Mouse (Mus musculus) heart, embryonic 15.5 days (tissue): ENCODE measurements around the gene Arhgef15. TPM values are rescaled to one million over a fixed set of nuclear protein-coding genes. Genes with fewer than 3 reads are reported as not detected.
"Not testable (repeated sequence)": the region's sequence is repeated elsewhere in the genome, so short reads cannot be mapped to it uniquely, and the experiment has no call there.

Source experiments
- ATAC-seq: fragments of 200-750 bp; cut with Nextera tagmentation; replicated peaks from 2 replicates; pipeline ENCODE4 v1.8.0; 2017; ENCODE audit warnings: low read depth, moderate TSS enrichment; ENCODE audit not compliant: insufficient number of reproducible peaks, insufficient read depth, low FRiP score
- H3K27ac ChIP-seq: fragments of 300-500 bp; sonication (generic); 2 replicates; pipeline ENCODE4 v1.5.1; 2015; ENCODE audit warnings: mild to moderate bottlenecking, inconsistent platforms
- H3K27me3 ChIP-seq: fragments of 300-500 bp; sonication (generic); 2 replicates; pipeline ENCODE4 v1.6.1; 2015; ENCODE audit warnings: inconsistent platforms
- H3K36me3 ChIP-seq: fragments of 300-500 bp; sonication (generic); 2 replicates; pipeline ENCODE4 v1.6.1; 2015; ENCODE audit warnings: mild to moderate bottlenecking, inconsistent platforms
- H3K4me1 ChIP-seq: fragments of 300-500 bp; sonication (generic); replicated peaks from 2 replicates; pipeline ENCODE4 v1.6.1; 2015; ENCODE audit warnings: inconsistent platforms
- H3K4me2 ChIP-seq: fragments of 300-500 bp; sonication (generic); 2 replicates; pipeline ENCODE4 v1.6.1; 2015; ENCODE audit warnings: inconsistent platforms, mild to moderate bottlenecking, moderate library complexity
- H3K4me3 ChIP-seq: fragments of 300-500 bp; sonication (generic); 2 replicates; pipeline ENCODE4 v1.5.1; 2015; ENCODE audit warnings: mild to moderate bottlenecking, inconsistent platforms
- H3K9ac ChIP-seq: fragments of 300-500 bp; sonication (generic); 2 replicates; pipeline ENCODE4 v1.6.1; 2015; ENCODE audit warnings: mild to moderate bottlenecking, inconsistent platforms
- H3K9me3 ChIP-seq: fragments of 300-500 bp; sonication (generic); replicated peaks from 2 replicates; pipeline ENCODE4 v1.6.1; 2016; ENCODE audit warnings: inconsistent platforms
- WGBS: fragments of 180-500 bp; shearing (Covaris S2); methylation state at CpG from one replicate; pipeline ENCODE4 v1.1.7; 2015; ENCODE audit warnings: mixed read lengths; 5-methylcytosine and 5-hydroxymethylcytosine counted together
- polyA plus RNA-seq: library from polyadenylated mRNA; unstranded; fragments of >200 nt; fragmentation: Nextera tagmentation; extraction: Ambion mirVana; gene quantifications from 2 replicates; pipeline ENCODE4 v1.2.1, GENCODE M21; 2015

The Arhgef15 gene
- polyA plus RNA-seq, 1 experiment from 2014 or later: 10.8 TPM

GRCm38 (mm10) chr11:68945245-68945644, 12.0 kb downstream of the Arhgef15 start:
- no peak for ATAC-seq
- no peak overlapping the region for H3K27ac ChIP-seq
- peaks cover 11% of the 10 kb centered on the region for H3K4me1 ChIP-seq
- 0 out of 2 replicates have a peak, but pooled peaks cover 3% of the 10 kb centered on the region for H3K27me3 ChIP-seq
- WGBS: 80% methylated on average over 2 of the region's 2 CpGs
- no peak overlapping the region for H3K4me3 ChIP-seq
- H3K36me3 ChIP-seq: no peaks in the 10 kb centered on the region
- H3K9me3 ChIP-seq: no peaks in the 10 kb centered on the region
- no peak overlapping the region for H3K9ac ChIP-seq
- no peak overlapping the region for H3K4me2 ChIP-seq

DNA sequence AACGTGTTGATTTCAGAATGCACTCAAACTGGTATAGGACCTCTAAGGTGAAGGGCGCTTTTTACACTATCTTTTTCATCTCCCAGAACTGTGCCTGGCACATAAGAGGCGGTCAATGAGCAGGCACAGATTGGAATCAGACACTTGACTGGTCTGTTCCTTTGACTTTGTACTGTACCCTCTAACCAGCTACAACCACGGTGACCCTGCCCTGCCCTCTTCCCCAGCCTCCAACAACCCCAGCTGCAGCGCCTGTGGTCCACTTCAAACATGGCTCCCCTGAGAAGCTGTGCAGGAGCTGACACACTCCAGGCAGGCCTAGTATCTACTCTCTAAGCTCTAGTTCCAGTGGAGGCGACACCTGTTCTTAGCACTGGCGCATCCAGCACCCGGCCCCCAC, 14.5 kb downstream of the Arhgef15 start:
- no peak overlapping the region for H3K27ac ChIP-seq
- H3K9ac ChIP-seq: no peak overlapping the region
- no peaks in the 10 kb centered on the region for H3K9me3 ChIP-seq
- H3K27me3 ChIP-seq: 0 out of 2 replicates have a peak, but pooled peaks cover 3% of the 10 kb centered on the region
- H3K4me3 ChIP-seq: no peak overlapping the region
- peaks cover 15% of the 10 kb centered on the region for H3K4me1 ChIP-seq
- ATAC-seq: no peak
- no peak overlapping the region for H3K4me2 ChIP-seq
- WGBS: 70% methylated on average over 8 of the region's 8 CpGs
- no peaks in the 10 kb centered on the region for H3K36me3 ChIP-seq

DNA sequence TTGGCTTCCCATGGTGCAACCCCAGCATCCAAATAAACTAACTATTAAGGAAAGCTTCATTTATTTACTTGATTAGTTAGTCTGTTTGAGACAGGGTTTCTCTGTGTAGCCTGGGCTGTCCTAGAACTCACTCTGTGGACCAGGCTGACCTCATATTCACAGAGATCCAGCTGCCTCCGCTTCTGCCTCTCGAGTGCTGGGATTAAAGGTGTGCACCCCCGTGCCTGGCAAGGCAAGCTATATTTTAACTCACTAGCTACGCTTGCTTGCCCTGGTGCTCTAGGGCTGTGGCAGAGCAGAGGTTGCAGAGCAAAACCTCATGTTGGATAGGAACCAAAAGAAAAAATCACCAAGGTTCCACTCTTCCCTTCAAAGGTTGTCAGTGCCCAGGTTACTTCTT, 16.8 kb downstream of the Arhgef15 start:
- H3K9ac ChIP-seq: 0 out of 2 replicates have a peak overlapping the region, but pooled peaks have one; percentile 59
- ATAC-seq: no peak
- H3K27ac ChIP-seq: no peak overlapping the region
- no peaks in the 10 kb centered on the region for H3K9me3 ChIP-seq
- peak overlapping the region; percentile 65 for H3K4me2 ChIP-seq
- WGBS: 49% methylated on average over 4 of the region's 4 CpGs
- H3K27me3 ChIP-seq: no peaks in the 10 kb centered on the region
- peaks cover 8% of the 10 kb centered on the region for H3K4me1 ChIP-seq
- peak overlapping the region; percentile 53 for H3K4me3 ChIP-seq
- H3K36me3 ChIP-seq: no peaks in the 10 kb centered on the region

GRCm38 (mm10) chr11:68939451-68940304, 17.6 kb downstream of the Arhgef15 start:
- Histone ChIP-seq H3K36me3 (no peaks in the 10 kb centered on the region), H3K4me3 (peak overlapping the region; percentile 53), H3K9ac (peak overlapping the region; percentile 59), H3K27ac (peak overlapping the region; percentile 58), H3K4me2 (peak overlapping the region; percentile 65), H3K27me3 (no peaks in the 10 kb centered on the region), H3K9me3 (no peaks in the 10 kb centered on the region), H3K4me1 (peaks cover 8% of the 10 kb centered on the region)
- ATAC-seq: peak; percentile 97
- WGBS: 2% methylated on average over 16 of the region's 16 CpGs

DNA sequence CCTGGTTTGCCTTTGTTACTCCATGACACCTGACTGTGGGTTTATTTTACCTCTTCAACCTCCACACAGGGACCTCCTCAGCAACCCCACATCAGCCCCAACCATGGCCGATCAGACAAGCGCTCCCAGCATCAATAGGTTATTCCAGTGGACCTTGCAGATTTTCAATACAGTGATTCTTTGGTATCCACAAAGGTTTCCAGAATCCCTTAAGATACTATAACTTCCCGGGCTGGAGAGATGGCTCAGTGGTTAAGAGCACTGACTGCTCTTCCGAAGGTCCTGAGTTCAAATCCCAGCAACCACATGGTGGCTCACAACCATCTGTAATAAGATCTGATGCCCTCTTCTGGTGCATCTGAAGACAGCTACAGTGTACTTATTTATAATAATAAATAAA, 20.3 kb downstream of the Arhgef15 start:
- not testable (repeated sequence) for H3K9ac ChIP-seq, H3K4me3 ChIP-seq, H3K27ac ChIP-seq, H3K4me1 ChIP-seq, H3K9me3 ChIP-seq, H3K4me2 ChIP-seq, H3K27me3 ChIP-seq, H3K36me3 ChIP-seq, ATAC-seq
- 82% methylated on average over 4 of the region's 4 CpGs for WGBS

GRCm38 (mm10) chr11:68933885-68934507, 23.3 kb downstream of the Arhgef15 start:
- H3K4me3 ChIP-seq: no peak overlapping the region
- no peaks in the 10 kb centered on the region for H3K9me3 ChIP-seq
- no peak for ATAC-seq
- WGBS: 65% methylated on average over 5 of the region's 5 CpGs
- H3K27ac ChIP-seq: no peak overlapping the region
- no peaks in the 10 kb centered on the region for H3K36me3 ChIP-seq
- H3K4me1 ChIP-seq: no peaks in the 10 kb centered on the region
- no peaks in the 10 kb centered on the region for H3K27me3 ChIP-seq
- no peak overlapping the region for H3K9ac ChIP-seq
- no peak overlapping the region for H3K4me2 ChIP-seq

DNA sequence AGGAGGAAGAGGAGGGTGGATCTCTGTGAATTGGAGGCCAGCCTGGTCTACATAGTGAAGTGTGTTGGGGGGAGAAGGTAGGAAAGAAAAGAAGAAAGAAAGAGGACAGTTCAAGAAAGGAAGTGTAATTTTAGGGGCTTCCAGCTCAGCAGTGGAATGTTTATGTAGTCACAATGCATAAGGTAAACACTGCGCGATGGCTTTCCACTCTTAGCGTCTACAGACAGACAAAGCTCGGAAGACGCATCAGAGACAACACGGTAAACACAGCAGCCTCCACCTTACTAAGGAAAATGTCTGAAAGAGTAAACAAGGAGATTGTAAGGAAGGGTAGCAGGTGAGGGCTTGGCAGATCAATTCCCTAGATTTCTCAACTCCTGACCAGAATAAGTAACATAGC, 27.3 kb downstream of the Arhgef15 start:
- no peak for ATAC-seq
- Histone ChIP-seq H3K36me3 (no peaks in the 10 kb centered on the region), H3K9ac (no peak overlapping the region), H3K9me3 (no peaks in the 10 kb centered on the region), H3K27ac (no peak overlapping the region), H3K4me1 (no peaks in the 10 kb centered on the region), H3K27me3 (no peaks in the 10 kb centered on the region), H3K4me2 (no peak overlapping the region), H3K4me3 (no peak overlapping the region)
- WGBS: 67% methylated on average over 6 of the region's 6 CpGs

- Histone ChIP-seq H3K9ac (no peak within 1 kb of the TSS), H3K4me2 (no peak within 1 kb of the TSS), H3K27ac (no peak within 1 kb of the TSS), H3K27me3 (no peaks in the 10 kb centered on the region), H3K4me1 (no peaks in the 10 kb centered on the region), H3K4me3 (no peak within 1 kb of the TSS), H3K36me3 (no peaks in the 10 kb centered on the region), H3K9me3 (no peaks in the 10 kb centered on the region)
- no peak for ATAC-seq
- WGBS: 77% methylated on average over 3 of the region's 3 CpGs
These were observed 30.3 kb downstream of the Arhgef15 start, which contains the start of gene Odf4 for GRCm38 (mm10) chr11:68926981-68927380. Gene Odf4 (minus strand): TSS chr11:68927081.

DNA sequence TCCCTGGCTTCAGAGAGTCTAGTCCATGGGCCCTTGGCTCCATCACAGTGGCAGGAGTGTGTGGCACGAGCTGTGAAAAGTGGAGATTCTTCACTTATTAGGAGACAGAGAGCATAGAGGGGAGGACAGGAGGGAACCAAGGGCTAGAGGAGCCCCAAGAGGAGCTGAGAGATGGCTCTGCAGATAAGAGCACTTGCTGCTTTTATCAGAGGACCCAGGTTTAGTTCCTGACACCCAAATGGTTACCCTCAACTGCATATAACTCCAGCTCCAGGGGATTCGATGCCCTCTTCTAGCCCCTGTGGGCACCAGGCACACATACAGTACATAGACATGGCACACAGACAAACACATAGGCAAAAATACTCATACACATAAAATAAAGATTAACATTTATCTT, 32.5 kb downstream of the Arhgef15 start:
- Histone ChIP-seq H3K27ac (no peak overlapping the region), H3K27me3 (no peaks in the 10 kb centered on the region), H3K4me3 (no peak overlapping the region), H3K9me3 (no peaks in the 10 kb centered on the region), H3K36me3 (no peaks in the 10 kb centered on the region), H3K9ac (no peak overlapping the region), H3K4me2 (no peak overlapping the region), H3K4me1 (no peaks in the 10 kb centered on the region)
- 81% methylated on average over 2 of the region's 2 CpGs for WGBS
- no peak for ATAC-seq

DNA sequence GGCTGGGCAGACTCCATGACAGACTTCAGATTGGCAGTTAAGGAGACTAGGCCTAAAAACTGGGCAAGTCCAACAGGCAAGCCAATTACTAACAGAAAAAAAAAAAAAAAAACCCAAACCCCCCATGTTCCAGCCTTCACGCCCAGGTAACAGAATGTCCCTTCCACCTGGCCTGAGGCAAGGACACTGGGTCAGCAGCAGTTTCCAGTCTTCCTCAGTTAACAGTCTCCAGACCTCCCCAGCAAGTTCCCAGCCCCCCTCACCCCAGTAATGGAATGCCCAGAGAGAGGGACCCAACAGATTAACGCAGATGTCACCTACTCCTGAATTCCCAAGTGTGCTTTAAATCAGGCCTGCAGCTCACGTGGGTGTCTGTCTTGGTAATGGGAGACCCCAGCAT, 34.1 kb downstream of the Arhgef15 start:
- no peaks in the 10 kb centered on the region for H3K4me1 ChIP-seq
- H3K27ac ChIP-seq: no peak overlapping the region
- H3K4me3 ChIP-seq: no peak overlapping the region
- 66% methylated on average over 3 of the region's 3 CpGs for WGBS
- H3K4me2 ChIP-seq: no peak overlapping the region
- no peaks in the 10 kb centered on the region for H3K27me3 ChIP-seq
- H3K36me3 ChIP-seq: no peaks in the 10 kb centered on the region
- no peak for ATAC-seq
- no peaks in the 10 kb centered on the region for H3K9me3 ChIP-seq
- no peak overlapping the region for H3K9ac ChIP-seq

DNA sequence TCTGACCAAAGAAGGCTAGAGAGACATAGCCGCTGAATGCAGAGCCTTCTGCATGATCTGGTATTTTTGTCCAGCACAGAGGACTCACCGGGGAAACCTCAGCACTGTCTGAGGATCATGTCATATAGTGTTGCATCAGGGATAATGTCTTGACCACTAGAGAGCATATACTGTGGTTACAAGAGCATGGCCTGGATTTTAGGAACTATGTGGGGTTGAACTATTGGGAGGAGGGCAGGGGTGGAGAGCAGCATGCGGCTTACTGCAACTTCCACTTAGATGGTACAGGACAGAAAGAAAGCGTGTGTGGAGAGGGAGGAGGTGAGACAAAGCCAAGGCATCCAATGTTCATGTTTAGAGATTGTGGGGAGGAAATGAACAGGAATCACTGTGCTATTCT, 42.7 kb downstream of the Arhgef15 start:
- 90% methylated on average over 4 of the region's 4 CpGs for WGBS
- Histone ChIP-seq H3K4me2 (no peak overlapping the region), H3K9ac (no peak overlapping the region), H3K36me3 (no peaks in the 10 kb centered on the region), H3K9me3 (no peaks in the 10 kb centered on the region), H3K4me3 (no peak overlapping the region), H3K27ac (no peak overlapping the region), H3K27me3 (no peaks in the 10 kb centered on the region), H3K4me1 (no peaks in the 10 kb centered on the region)
- no peak for ATAC-seq
